Mouse (Mus musculus) spleen, adult 2 months (tissue): Measurements from ENCODE around the gene Gm26620.

ENCODE experiments used
- CTCF ChIP-seq: fragments of 200-500 bp; IDR thresholded peaks from 2 replicates; pipeline ENCODE4 v1.5.1; 2011; ENCODE audit warnings: mild to moderate bottlenecking, inconsistent platforms; ENCODE audit not compliant: insufficient read depth, insufficient read length, insufficient replicate concordance; ENCODE audit errors: extremely low read depth
- POLR2A ChIP-seq: fragments of 200-500 bp; IDR thresholded peaks from 2 replicates; pipeline ENCODE4 v1.6.1; 2011; ENCODE audit warnings: low read depth, low read length, inconsistent platforms

GRCm38 (mm10) chr1:170875676-170876075 lies 9.2 kb upstream of the Gm26620 start:
- TF ChIP-seq CTCF (no peak), POLR2A (no peak)
